Mouse (Mus musculus) ES-Bruce4 (cell line): ENCODE data around the gene Cotl1. TPM values are rescaled to one million over a fixed set of nuclear protein-coding genes. Genes with fewer than 3 reads are reported as not detected.
A peak's percentile ranks its signal among the peaks of the same experiment; 100 is the strongest.

Experiments used
- H3K27ac ChIP-seq: 2 replicates; pipeline ENCODE4 v1.5.1; 2012; ENCODE audit warnings: low read length, inconsistent platforms; ENCODE audit not compliant: insufficient read depth
- H3K27me3 ChIP-seq: 2 replicates; pipeline ENCODE4 v1.6.1; 2012; ENCODE audit warnings: mild to moderate bottlenecking, low read length, inconsistent platforms; ENCODE audit not compliant: control insufficient read depth, poor library complexity, insufficient read depth, severe bottlenecking
- H3K36me3 ChIP-seq: 2 replicates; pipeline ENCODE4 v1.6.1; 2012; ENCODE audit warnings: inconsistent platforms, mild to moderate bottlenecking, low read length, moderate library complexity; ENCODE audit not compliant: control insufficient read depth, poor library complexity, insufficient read depth, severe bottlenecking
- H3K4me1 ChIP-seq: one replicate; pipeline ENCODE4 v1.8.1; 2011; ENCODE audit warnings: low read length; ENCODE audit not compliant: control insufficient read depth, insufficient read depth
- H3K4me3 ChIP-seq: 2 replicates; pipeline ENCODE4 v1.5.1; 2011; ENCODE audit warnings: low read depth, mild to moderate bottlenecking, low read length
- H3K9ac ChIP-seq: 2 replicates; pipeline ENCODE4 v1.6.1; 2012; ENCODE audit warnings: low read depth, mild to moderate bottlenecking, inconsistent platforms; ENCODE audit not compliant: poor library complexity, severe bottlenecking
- H3K9me3 ChIP-seq: replicated peaks from 2 replicates; pipeline ENCODE4 v1.6.1; 2012; ENCODE audit warnings: mild to moderate bottlenecking, low read length, inconsistent platforms; ENCODE audit not compliant: control insufficient read depth, poor library complexity, insufficient read depth, severe bottlenecking
- CTCF ChIP-seq: IDR thresholded peaks from one replicate; pipeline ENCODE4 v1.8.1; 2011; ENCODE audit warnings: low read depth, low read length
- EP300 ChIP-seq: IDR thresholded peaks from 2 replicates; pipeline ENCODE4 v1.6.1; 2011; ENCODE audit warnings: low read depth, low read length; ENCODE audit not compliant: insufficient read depth
- POLR2A ChIP-seq: IDR thresholded peaks from one replicate; pipeline ENCODE4 v1.8.1; 2011; ENCODE audit warnings: low read length; ENCODE audit not compliant: insufficient read depth
- polyA plus RNA-seq: library from polyadenylated mRNA; stranded (reverse); fragments of >200 nt; gene quantifications from 2 replicates; pipeline ENCODE4 v1.2.4, GENCODE M21; 2011; ENCODE audit warnings: low read depth; ENCODE audit not compliant: missing spikeins, insufficient read depth, insufficient read length

Gene Cotl1
- polyA plus RNA-seq, 1 experiment = 106 TPM

DNA sequence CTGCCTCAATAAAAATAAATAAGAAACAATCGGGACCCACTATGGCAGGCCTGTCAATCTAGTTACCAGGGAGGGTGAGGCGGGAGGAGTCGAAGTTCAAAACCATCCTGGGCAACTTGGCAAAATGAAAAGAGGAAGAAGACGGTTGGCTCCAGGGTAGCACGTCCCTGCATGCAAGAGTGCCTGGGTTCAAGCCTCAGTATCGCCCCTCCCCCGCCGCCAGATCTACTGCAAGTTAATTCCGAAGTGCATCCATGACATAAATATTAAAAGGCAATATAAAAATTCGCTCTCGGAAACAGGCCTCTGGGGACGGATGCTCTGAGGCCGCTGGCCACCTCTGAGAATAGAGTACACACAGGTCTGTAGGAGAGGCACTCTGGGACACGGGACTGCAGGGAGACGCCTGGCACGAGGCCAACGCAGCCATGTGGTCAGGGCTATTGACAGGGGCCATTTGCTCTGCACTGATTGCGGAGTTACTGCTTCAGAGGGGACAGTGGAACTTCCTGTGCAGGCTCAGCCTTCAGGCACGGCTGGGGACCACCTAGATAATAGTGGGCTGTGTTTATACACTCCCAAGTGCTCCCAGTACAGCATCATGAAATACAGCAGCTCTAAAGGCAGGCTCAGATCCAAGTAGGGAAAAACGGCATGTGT, 8.9 kb downstream of the Cotl1 start:
- no peak for TF ChIP-seq POLR2A
- TF ChIP-seq EP300 = no peak
- no peak for TF ChIP-seq CTCF
- Histone ChIP-seq H3K9me3 (no peaks in the 10 kb centered on the region), H3K4me3 (no peak overlapping the region), H3K36me3 (no peaks in the 10 kb centered on the region), H3K4me1 (peaks cover 12% of the 10 kb centered on the region), H3K9ac (no peak overlapping the region), H3K27ac (no peak overlapping the region), H3K27me3 (no peaks in the 10 kb centered on the region)

DNA sequence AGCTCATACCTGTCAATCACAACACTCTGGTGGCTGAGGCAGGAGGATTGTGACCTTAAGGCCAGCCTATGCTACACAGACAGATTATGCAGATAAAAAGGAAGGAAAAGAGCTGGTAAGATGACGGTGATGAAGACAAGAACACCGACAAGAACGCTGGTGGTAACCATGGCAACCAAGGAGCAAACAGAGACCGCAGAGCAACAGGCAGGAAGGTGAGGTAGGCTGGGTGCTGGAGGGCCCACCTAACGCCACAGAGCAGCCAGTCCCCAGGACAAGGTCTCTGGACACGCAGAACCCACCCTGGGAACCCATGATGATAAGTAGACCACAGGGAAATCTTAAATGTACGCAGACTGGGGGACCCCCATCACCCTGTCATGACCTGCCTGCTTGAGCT, 9.8 kb downstream of the Cotl1 start:
- H3K9me3 ChIP-seq = no peaks in the 10 kb centered on the region
- H3K27me3 ChIP-seq = no peaks in the 10 kb centered on the region
- H3K4me3 ChIP-seq = no peak overlapping the region
- TF ChIP-seq POLR2A (no peak), CTCF (no peak), EP300 (no peak)
- no peak overlapping the region for H3K27ac ChIP-seq
- peaks cover 12% of the 10 kb centered on the region for H3K4me1 ChIP-seq
- H3K36me3 ChIP-seq = no peaks in the 10 kb centered on the region
- H3K9ac ChIP-seq = no peak overlapping the region

DNA sequence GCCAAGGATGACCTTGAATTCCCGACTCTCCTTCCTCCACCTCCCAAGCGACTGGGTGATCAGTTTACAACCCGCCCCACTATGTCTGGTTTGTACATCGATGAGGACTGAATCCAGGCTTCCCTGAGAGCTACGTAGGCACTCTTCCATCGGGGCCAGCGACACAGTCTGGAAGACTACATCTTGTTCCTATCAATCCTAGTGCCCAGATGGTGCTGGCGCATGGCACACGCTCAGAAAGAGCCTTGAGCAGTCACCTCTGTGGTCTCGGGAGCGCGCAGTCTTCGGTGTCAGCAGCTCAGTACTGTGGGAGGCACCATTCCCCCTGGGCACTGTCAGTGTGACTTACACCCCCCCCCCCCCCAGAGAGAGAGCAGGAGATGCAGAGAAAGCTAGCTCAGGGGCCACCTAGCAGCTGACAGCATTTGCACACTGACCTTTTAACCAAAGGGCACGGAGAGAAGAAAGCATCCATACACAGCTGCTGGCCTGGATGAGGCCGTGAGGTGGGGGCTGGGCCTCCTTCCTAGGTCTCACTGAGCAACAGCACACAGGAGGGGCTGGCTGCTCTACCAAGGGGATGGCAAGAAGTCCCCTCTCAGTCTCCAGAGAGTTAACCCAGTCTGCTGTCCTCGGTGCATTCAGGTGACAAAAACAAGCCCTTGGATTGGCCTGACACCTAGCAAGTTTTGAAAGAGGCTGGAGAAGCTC, 10.3 kb downstream of the Cotl1 start:
- Histone ChIP-seq H3K27me3 (no peaks in the 10 kb centered on the region), H3K9me3 (no peaks in the 10 kb centered on the region), H3K36me3 (no peaks in the 10 kb centered on the region), H3K27ac (peak overlapping the region; percentile 10; the same call in 1 of the 2 replicates), H3K9ac (no peak overlapping the region), H3K4me3 (no peak overlapping the region), H3K4me1 (peaks cover 12% of the 10 kb centered on the region)
- TF ChIP-seq CTCF (no peak), EP300 (0 out of 2 replicates have a peak, but pooled peaks have one; percentile 70), POLR2A (no peak)

DNA sequence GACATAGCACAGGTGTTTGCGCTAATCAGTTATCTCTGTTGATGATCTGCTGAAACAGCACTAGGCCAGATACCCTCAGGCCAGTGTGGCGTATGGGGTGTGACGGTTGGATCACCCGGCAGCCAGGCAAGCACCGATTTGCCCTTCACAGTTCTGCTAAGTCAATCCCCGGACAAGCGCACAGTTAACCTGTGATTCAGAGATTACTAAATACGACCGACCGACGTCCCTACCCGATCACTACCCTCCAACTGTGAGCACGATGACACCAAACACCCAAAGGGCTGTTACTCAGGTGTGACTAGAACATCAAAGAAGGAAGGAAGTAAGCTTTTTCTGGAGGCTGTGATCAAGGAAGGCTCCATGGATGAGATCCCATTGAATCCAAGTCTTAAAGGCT, 10.9 kb downstream of the Cotl1 start:
- Histone ChIP-seq H3K4me1 (peaks cover 12% of the 10 kb centered on the region), H3K27ac (peak overlapping the region; percentile 10), H3K36me3 (no peaks in the 10 kb centered on the region), H3K9me3 (no peaks in the 10 kb centered on the region), H3K27me3 (no peaks in the 10 kb centered on the region), H3K4me3 (no peak overlapping the region), H3K9ac (no peak overlapping the region)
- TF ChIP-seq EP300 = peak; percentile 78
- TF ChIP-seq CTCF = no peak

DNA sequence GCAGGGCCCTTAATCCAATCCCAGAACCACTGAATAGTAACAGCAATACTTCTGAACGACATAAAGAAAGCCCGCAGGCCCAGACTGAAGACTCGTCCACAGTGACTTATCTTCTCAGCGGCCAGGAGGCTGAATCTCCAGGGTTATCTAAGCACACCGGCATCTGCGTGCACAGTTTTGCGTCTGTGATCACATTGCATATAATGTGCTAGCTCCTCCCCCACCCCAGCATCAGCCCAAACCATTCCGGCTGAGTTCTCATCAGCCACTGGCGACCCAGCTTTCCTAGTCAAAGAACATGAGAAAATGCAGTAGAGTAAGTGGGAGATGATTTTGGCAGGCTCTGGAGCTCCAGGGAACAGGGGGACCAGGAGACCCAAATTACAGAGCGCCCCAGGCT, 11.3 kb downstream of the Cotl1 start:
- H3K4me1 ChIP-seq = peaks cover 12% of the 10 kb centered on the region
- no peak overlapping the region for H3K27ac ChIP-seq
- TF ChIP-seq POLR2A = no peak
- TF ChIP-seq EP300 = no peak
- no peak overlapping the region for H3K4me3 ChIP-seq
- no peaks in the 10 kb centered on the region for H3K36me3 ChIP-seq
- H3K27me3 ChIP-seq = no peaks in the 10 kb centered on the region
- no peaks in the 10 kb centered on the region for H3K9me3 ChIP-seq
- H3K9ac ChIP-seq = no peak overlapping the region

DNA sequence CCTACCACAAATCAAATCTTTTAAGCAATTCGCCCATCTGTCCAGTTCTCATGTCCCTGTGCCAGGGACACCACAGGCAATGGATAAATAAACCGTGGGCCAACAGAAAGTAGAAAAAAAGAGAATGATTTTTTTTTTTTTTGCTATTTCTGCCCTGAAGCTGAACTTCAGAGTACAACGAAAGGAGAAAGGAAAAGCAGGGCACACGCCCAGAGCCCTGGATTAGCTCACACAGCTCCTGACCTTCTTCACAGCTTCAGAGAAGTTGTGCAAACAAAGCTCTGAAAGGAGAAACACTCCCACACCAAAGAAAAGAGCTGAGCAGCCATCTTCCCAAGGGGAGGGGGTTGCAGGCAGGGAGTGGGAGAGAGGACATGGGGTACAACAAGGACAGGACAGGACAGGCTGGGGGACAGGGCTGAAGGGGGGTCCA, 12.6 kb downstream of the Cotl1 start:
- Histone ChIP-seq H3K27ac (no peak overlapping the region), H3K4me1 (peaks cover 12% of the 10 kb centered on the region)
- TF ChIP-seq POLR2A (no peak), EP300 (no peak), CTCF (no peak)

More for the DNA sequence above, 12.6 kb downstream of the Cotl1 start:
- Histone ChIP-seq H3K4me3 (no peak overlapping the region), H3K27me3 (no peaks in the 10 kb centered on the region), H3K9me3 (no peaks in the 10 kb centered on the region), H3K9ac (no peak overlapping the region), H3K36me3 (no peaks in the 10 kb centered on the region)
